Mouse (Mus musculus): ENCODE data around the gene Tmem156. TPM values are rescaled to one million over a fixed set of nuclear protein-coding genes. Genes with fewer than 3 reads are reported as not detected.

Gene Tmem156
- polyA plus RNA-seq, 1 experiment from 2014 or later, result 1.0 TPM

DNA sequence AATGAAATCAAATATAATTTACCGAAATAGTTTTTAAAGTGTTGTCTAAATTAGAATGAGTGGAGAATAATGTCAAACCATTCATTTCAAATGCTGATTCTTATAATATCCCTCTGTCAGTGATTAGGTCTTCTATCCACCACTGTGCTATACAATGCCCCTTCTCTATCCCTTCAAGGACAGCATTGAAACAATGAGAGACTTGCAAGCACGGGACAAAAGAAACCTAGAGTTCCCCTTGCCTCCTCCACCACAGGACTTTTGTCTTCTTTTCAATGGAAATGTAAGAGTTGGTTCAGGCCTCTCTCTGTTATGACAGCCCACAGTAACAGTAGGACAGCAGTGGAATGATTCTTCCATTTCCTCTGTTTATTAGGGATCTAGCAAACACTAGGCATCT lies 28.7 kb downstream of the Tmem156 start:
- no peaks in the 10 kb centered on the region for H3K9me3 ChIP-seq (ENCODE audit: control insufficient read depth)
- H3K27me3 ChIP-seq (replicated peaks; ENCODE audit: control insufficient read depth, insufficient read depth, low read length), result no peaks in the 10 kb centered on the region
- 77% methylated on average over 2 of the region's 2 CpGs for WGBS
- no peak for TF ChIP-seq CTCF (IDR thresholded peaks at IDR 0.05; ENCODE audit: low read depth)
- no peak overlapping the region for H3K4me3 ChIP-seq (ENCODE audit: low read depth, low read length)
- H3K9ac ChIP-seq (ENCODE audit: low read depth, low read length), result no peak overlapping the region
- no peaks in the 10 kb centered on the region for H3K36me3 ChIP-seq (ENCODE audit: control insufficient read depth, insufficient read depth)
- no peak overlapping the region for H3K27ac ChIP-seq (ENCODE audit: low read depth, low read length)
- H3K4me2 ChIP-seq (replicated peaks; ENCODE audit: low read depth), result no peak overlapping the region
- no peaks in the 10 kb centered on the region for H3K4me1 ChIP-seq (replicated peaks; ENCODE audit: control insufficient read depth, insufficient read depth, low read length)
- ATAC-seq, result no peak

DNA sequence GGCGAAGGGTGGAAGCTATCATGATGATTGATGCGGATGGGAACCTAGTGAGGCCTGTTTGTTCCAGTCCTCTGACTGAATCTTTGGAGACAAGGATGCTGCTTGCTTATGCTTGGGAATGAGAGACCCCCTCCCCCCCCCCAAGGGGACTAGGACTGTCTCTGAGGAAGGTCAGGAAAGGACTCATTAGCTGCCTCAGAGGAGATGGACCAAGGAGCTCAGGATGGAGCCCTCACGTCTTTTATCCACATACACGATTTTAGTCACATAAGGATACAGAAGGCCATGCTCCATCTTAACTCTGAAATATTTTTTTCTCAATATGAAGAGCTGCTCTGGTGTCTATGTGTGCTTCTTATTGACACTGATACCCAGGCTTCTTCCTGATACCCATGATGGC lies 29.7 kb downstream of the Tmem156 start:
- Histone ChIP-seq H3K4me2 (replicated peaks; ENCODE audit: low read depth) (no peak overlapping the region), H3K36me3 (ENCODE audit: control insufficient read depth, insufficient read depth) (no peaks in the 10 kb centered on the region), H3K27me3 (replicated peaks; ENCODE audit: control insufficient read depth, insufficient read depth, low read length) (no peaks in the 10 kb centered on the region), H3K4me1 (replicated peaks; ENCODE audit: control insufficient read depth, insufficient read depth, low read length) (no peaks in the 10 kb centered on the region), H3K9ac (ENCODE audit: low read depth, low read length) (no peak overlapping the region), H3K27ac (ENCODE audit: low read depth, low read length) (no peak overlapping the region), H3K4me3 (ENCODE audit: low read depth, low read length) (no peak overlapping the region), H3K9me3 (ENCODE audit: control insufficient read depth) (no peaks in the 10 kb centered on the region)
- ATAC-seq, result no peak
- WGBS, result 93% methylated on average over 4 of the region's 4 CpGs
- TF ChIP-seq CTCF (IDR thresholded peaks at IDR 0.05; ENCODE audit: low read depth), result no peak

DNA sequence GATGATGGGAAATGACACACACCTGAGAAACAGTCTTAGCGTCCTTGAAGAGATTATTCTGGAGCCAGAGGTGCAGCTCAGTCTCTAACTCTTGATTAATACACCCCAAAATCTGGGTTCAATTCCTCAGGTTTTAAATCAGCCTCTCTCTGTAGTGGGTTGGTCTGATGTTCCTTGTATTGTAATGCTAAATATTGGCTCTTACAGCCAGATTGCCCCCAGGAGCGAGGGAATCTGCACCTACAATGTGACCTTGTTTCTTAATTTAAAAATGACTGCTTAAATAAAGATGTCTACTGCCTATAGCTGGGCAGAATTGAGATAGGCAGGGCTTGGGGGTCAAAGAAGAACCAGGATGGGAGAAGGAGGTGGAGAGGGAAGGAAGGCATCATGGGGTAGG lies 32.1 kb downstream of the Tmem156 start:
- Histone ChIP-seq H3K36me3 (ENCODE audit: control insufficient read depth, insufficient read depth) (no peaks in the 10 kb centered on the region), H3K27me3 (replicated peaks; ENCODE audit: control insufficient read depth, insufficient read depth, low read length) (no peaks in the 10 kb centered on the region), H3K4me3 (ENCODE audit: low read depth, low read length) (no peak overlapping the region), H3K4me1 (replicated peaks; ENCODE audit: control insufficient read depth, insufficient read depth, low read length) (no peaks in the 10 kb centered on the region), H3K9me3 (ENCODE audit: control insufficient read depth) (no peaks in the 10 kb centered on the region), H3K9ac (ENCODE audit: low read depth, low read length) (no peak overlapping the region), H3K4me2 (replicated peaks; ENCODE audit: low read depth) (no peak overlapping the region), H3K27ac (ENCODE audit: low read depth, low read length) (no peak overlapping the region)
- TF ChIP-seq CTCF (IDR thresholded peaks at IDR 0.05; ENCODE audit: low read depth), result no peak
- 82% methylated on average over 2 of the region's 2 CpGs for WGBS
- no peak for ATAC-seq

DNA sequence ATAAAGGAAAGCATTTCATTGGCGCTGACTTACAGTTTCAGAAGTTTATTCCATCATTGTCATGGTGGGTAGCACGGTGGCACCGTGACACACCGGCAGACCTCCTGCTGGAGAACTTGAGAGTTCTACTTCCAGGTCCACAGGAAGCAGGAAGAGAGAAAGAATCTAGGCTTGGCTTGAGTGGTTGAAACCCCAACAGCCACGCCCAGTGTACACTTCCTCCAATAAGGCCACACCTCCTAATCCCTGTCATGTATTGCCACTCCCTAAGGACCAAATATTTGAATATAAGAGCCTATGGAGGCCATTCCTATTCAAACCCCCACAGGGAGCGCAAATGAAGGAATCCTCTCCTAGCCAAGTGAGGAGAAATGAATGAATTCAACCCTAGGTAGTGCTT lies 34.3 kb downstream of the Tmem156 start:
- Histone ChIP-seq H3K9ac (ENCODE audit: low read depth, low read length) (no peak overlapping the region), H3K27me3 (replicated peaks; ENCODE audit: control insufficient read depth, insufficient read depth, low read length) (no peaks in the 10 kb centered on the region), H3K4me3 (ENCODE audit: low read depth, low read length) (no peak overlapping the region), H3K27ac (ENCODE audit: low read depth, low read length) (no peak overlapping the region), H3K4me2 (replicated peaks; ENCODE audit: low read depth) (no peak overlapping the region), H3K9me3 (ENCODE audit: control insufficient read depth) (no peaks in the 10 kb centered on the region), H3K4me1 (replicated peaks; ENCODE audit: control insufficient read depth, insufficient read depth, low read length) (no peaks in the 10 kb centered on the region), H3K36me3 (ENCODE audit: control insufficient read depth, insufficient read depth) (no peaks in the 10 kb centered on the region)
- TF ChIP-seq CTCF (IDR thresholded peaks at IDR 0.05; ENCODE audit: low read depth), result no peak
- WGBS, result 96% methylated on average over 6 of the region's 6 CpGs
- no peak for ATAC-seq

DNA sequence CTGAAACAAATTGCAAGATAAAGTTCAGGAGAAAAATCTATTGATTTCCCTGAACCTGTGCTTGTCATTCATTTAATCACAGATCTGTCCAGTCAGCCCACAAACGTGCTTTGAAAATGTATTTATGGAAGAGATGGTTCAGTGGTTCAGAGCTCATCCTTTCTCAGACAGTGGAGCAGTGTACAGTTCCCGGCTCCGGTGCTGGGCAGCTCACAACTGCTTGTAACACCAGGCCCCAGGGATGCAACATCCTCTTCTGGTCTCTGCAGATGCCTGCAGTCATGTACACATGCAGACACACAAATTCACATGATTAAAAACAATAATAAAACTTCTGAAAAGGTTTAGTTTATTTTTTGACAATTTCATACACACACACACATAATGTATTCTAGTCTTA lies 40.4 kb downstream of the Tmem156 start:
- H3K36me3 ChIP-seq (ENCODE audit: control insufficient read depth, insufficient read depth), result no peaks in the 10 kb centered on the region
- 69% methylated on average over 3 of the region's 3 CpGs for WGBS
- H3K27me3 ChIP-seq (replicated peaks; ENCODE audit: control insufficient read depth, insufficient read depth, low read length), result no peaks in the 10 kb centered on the region

DNA sequence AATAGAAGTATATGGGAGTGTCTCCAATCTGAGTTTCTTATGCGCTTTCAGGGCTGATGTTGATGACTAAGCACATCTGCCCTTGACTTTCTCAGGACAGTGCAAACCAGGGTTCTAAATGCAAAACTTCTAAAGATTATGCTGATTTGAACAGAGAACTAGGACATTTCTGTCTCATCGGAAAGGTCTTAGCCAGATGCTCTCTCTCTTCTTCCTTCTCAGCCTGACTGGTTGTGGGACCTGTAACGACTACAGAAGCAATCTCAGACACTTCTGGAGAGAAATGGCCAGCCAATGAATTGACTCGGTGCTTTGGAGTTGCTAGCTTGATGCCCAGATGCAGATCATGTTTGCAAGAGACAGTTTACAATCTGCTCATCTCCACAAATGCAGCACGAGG lies 42.1 kb downstream of the Tmem156 start:
- H3K27me3 ChIP-seq (replicated peaks; ENCODE audit: control insufficient read depth, insufficient read depth, low read length), result no peaks in the 10 kb centered on the region
- ATAC-seq, result no peak
- H3K36me3 ChIP-seq (ENCODE audit: control insufficient read depth, insufficient read depth), result no peaks in the 10 kb centered on the region
- H3K4me2 ChIP-seq (replicated peaks; ENCODE audit: low read depth), result no peak overlapping the region
- H3K9ac ChIP-seq (ENCODE audit: low read depth, low read length), result no peak overlapping the region
- H3K9me3 ChIP-seq (ENCODE audit: control insufficient read depth), result no peaks in the 10 kb centered on the region
- no peaks in the 10 kb centered on the region for H3K4me1 ChIP-seq (replicated peaks; ENCODE audit: control insufficient read depth, insufficient read depth, low read length)
- no peak overlapping the region for H3K27ac ChIP-seq (ENCODE audit: low read depth, low read length)
- no peak overlapping the region for H3K4me3 ChIP-seq (ENCODE audit: low read depth, low read length)
- WGBS, result 82% methylated on average over 5 of the region's 5 CpGs
- no peak for TF ChIP-seq CTCF (IDR thresholded peaks at IDR 0.05; ENCODE audit: low read depth)

More for the DNA sequence above, 40.4 kb downstream of the Tmem156 start:
- H3K9me3 ChIP-seq (ENCODE audit: control insufficient read depth), result no peaks in the 10 kb centered on the region
- no peak for ATAC-seq
- no peaks in the 10 kb centered on the region for H3K4me1 ChIP-seq (replicated peaks; ENCODE audit: control insufficient read depth, insufficient read depth, low read length)
- H3K9ac ChIP-seq (ENCODE audit: low read depth, low read length), result no peak overlapping the region
- TF ChIP-seq CTCF (IDR thresholded peaks at IDR 0.05; ENCODE audit: low read depth), result no peak
- H3K27ac ChIP-seq (ENCODE audit: low read depth, low read length), result no peak overlapping the region
- H3K4me3 ChIP-seq (ENCODE audit: low read depth, low read length), result no peak overlapping the region
- no peak overlapping the region for H3K4me2 ChIP-seq (replicated peaks; ENCODE audit: low read depth)

DNA sequence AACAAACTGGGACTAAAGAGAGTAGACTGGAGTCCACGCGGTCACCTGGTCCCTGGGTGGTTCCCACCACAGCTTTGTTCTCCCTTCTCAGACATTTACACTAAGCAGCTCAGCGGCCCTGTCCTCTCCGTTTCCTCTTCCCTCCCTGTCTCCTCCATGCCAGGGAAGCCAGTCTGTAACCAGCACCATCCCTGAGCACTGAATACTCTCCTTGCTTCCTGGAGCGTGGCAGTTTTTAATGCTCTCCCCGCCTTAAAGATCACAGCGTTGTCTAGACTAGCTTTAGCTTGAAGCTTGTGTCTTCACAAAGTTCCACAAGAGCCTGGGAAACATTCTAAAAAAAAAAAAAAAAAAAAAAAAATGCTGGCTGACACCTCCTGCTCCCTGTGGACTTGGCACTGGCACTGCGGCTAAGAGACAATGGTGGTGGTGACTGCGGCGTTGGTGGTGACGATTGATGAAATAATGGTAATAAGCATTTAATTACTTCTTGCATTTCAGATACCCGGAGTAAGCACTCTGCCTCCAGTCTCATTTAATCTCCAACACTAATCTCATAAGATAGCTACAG lies 44.6 kb downstream of the Tmem156 start:
- H3K27me3 ChIP-seq (replicated peaks; ENCODE audit: control insufficient read depth, insufficient read depth, low read length), result no peaks in the 10 kb centered on the region
- no peak overlapping the region for H3K27ac ChIP-seq (ENCODE audit: low read depth, low read length)
- H3K4me1 ChIP-seq (replicated peaks; ENCODE audit: control insufficient read depth, insufficient read depth, low read length), result no peaks in the 10 kb centered on the region
- no peak overlapping the region for H3K9ac ChIP-seq (ENCODE audit: low read depth, low read length)
- H3K36me3 ChIP-seq (ENCODE audit: control insufficient read depth, insufficient read depth), result peaks cover 2% of the 10 kb centered on the region; the same call in 1 of the 2 replicates
- WGBS, result 66% methylated on average over 12 of the region's 12 CpGs
- H3K4me2 ChIP-seq (replicated peaks; ENCODE audit: low read depth), result no peak overlapping the region
- TF ChIP-seq CTCF (IDR thresholded peaks at IDR 0.05; ENCODE audit: low read depth), result no peak
- H3K4me3 ChIP-seq (ENCODE audit: low read depth, low read length), result no peak overlapping the region
- ATAC-seq, result no peak
- no peaks in the 10 kb centered on the region for H3K9me3 ChIP-seq (ENCODE audit: control insufficient read depth)

Measured in intestine, postnatal 0 days (tissue).